Mouse (Mus musculus) kidney, embryonic 14.5 days (tissue): ENCODE measurements around the gene Ube2l3. TPM values are rescaled to one million over a fixed set of nuclear protein-coding genes. Genes with fewer than 3 reads are reported as not detected.

Experiments
- ATAC-seq: fragments of 200-750 bp; cut with Nextera tagmentation; 2 replicates; pipeline ENCODE4 v1.8.0; 2017; ENCODE audit warnings: moderate number of reproducible peaks, mild to moderate bottlenecking, moderate TSS enrichment, moderate library complexity; ENCODE audit not compliant: low FRiP score, low TSS enrichment
- H3K27ac ChIP-seq: fragments of 300-500 bp; sonication (generic); 2 replicates; pipeline ENCODE4 v1.5.1; 2014; ENCODE audit warnings: low read depth, mild to moderate bottlenecking, low read length, moderate library complexity, mixed read lengths
- H3K27me3 ChIP-seq: fragments of 300-500 bp; sonication (generic); 2 replicates; pipeline ENCODE4 v1.6.1; 2014; ENCODE audit warnings: mild to moderate bottlenecking, low read length; ENCODE audit not compliant: control insufficient read depth, insufficient read depth
- H3K36me3 ChIP-seq: fragments of 300-500 bp; sonication (generic); 2 replicates; pipeline ENCODE4 v1.6.1; 2014; ENCODE audit warnings: low read length, mixed read lengths; ENCODE audit not compliant: control insufficient read depth, insufficient read depth
- H3K4me1 ChIP-seq: fragments of 300-500 bp; sonication (generic); 2 replicates; pipeline ENCODE4 v1.6.1; 2014; ENCODE audit warnings: low read length, mixed read lengths; ENCODE audit not compliant: control insufficient read depth, insufficient read depth
- H3K4me2 ChIP-seq: fragments of 300-500 bp; sonication (generic); replicated peaks from 2 replicates; pipeline ENCODE4 v1.6.1; 2014; ENCODE audit warnings: low read depth, mild to moderate bottlenecking, low read length
- H3K4me3 ChIP-seq: fragments of 300-500 bp; sonication (generic); 2 replicates; pipeline ENCODE4 v1.5.1; 2014; ENCODE audit warnings: mild to moderate bottlenecking, low read length
- H3K9ac ChIP-seq: fragments of 300-500 bp; sonication (generic); 2 replicates; pipeline ENCODE4 v1.6.1; 2014; ENCODE audit warnings: low read depth, mild to moderate bottlenecking, low read length, moderate library complexity
- H3K9me3 ChIP-seq: fragments of 300-500 bp; sonication (generic); 2 replicates; pipeline ENCODE4 v1.6.1; 2016; ENCODE audit warnings: low read length; ENCODE audit not compliant: control insufficient read depth
- WGBS: fragments of 180-500 bp; shearing (Covaris S2); extraction: QIAGEN DNeasy Blood & Tissue Kit; methylation state at CpG from one replicate; pipeline ENCODE4 v1.1.7; 2014; 5-methylcytosine and 5-hydroxymethylcytosine counted together
- polyA plus RNA-seq: library from polyadenylated mRNA; unstranded; fragments of >200 nt; fragmentation: Nextera tagmentation; extraction: Ambion mirVana; gene quantifications from 2 replicates; pipeline ENCODE4 v1.2.1, GENCODE M21; 2014

Gene Ube2l3
- 376 and 405 TPM in 2 replicates for polyA plus RNA-seq

- Histone ChIP-seq H3K36me3 (0 out of 2 replicates have a peak, but pooled peaks cover 2% of the 10 kb centered on the region), H3K4me2 (peak within 1 kb of the TSS; percentile 21; the same call in 1 of the 2 replicates), H3K9ac (peak within 1 kb of the TSS; percentile 98), H3K27ac (0 out of 2 replicates have a peak within 1 kb of the TSS, but pooled peaks have one; percentile 13), H3K4me1 (peaks cover 8% of the 10 kb centered on the region), H3K4me3 (peak within 1 kb of the TSS; percentile 87), H3K9me3 (no peaks in the 10 kb centered on the region), H3K27me3 (no peaks in the 10 kb centered on the region; the same call in none of the 2 replicates)
- WGBS: 90% methylated on average over 1 of the region's 1 CpGs
- no peak for ATAC-seq
These were observed at the start of gene Ube2l3 for GRCm38 (mm10) chr16:17202549-17202948. Ube2l3 (minus strand) TSS chr16:17202649.

- Histone ChIP-seq H3K4me1 (peaks cover 35% of the 10 kb centered on the region), H3K9ac (no peak overlapping the region), H3K36me3 (peaks cover 6% of the 10 kb centered on the region; the same call in 1 of the 2 replicates), H3K4me2 (no peak overlapping the region), H3K4me3 (no peak overlapping the region), H3K27me3 (no peaks in the 10 kb centered on the region), H3K9me3 (no peaks in the 10 kb centered on the region), H3K27ac (0 out of 2 replicates have a peak overlapping the region, but pooled peaks have one; percentile 24)
- 62% methylated on average over 3 of the region's 3 CpGs for WGBS
- ATAC-seq: no peak
These were observed 49.1 kb upstream of the Ube2l3 start for GRCm38 (mm10) chr16:17251539-17251938.

- H3K9me3 ChIP-seq: no peaks in the 10 kb centered on the region
- no peaks in the 10 kb centered on the region for H3K36me3 ChIP-seq
- no peak overlapping the region for H3K27ac ChIP-seq
- 43% methylated on average over 6 of the region's 6 CpGs for WGBS
- no peaks in the 10 kb centered on the region for H3K27me3 ChIP-seq
- H3K4me3 ChIP-seq: no peak overlapping the region
- H3K9ac ChIP-seq: no peak overlapping the region
- peaks cover 31% of the 10 kb centered on the region for H3K4me1 ChIP-seq
- no peak overlapping the region; the same call in 1 of the 2 replicates for H3K4me2 ChIP-seq
- no peak for ATAC-seq
These were observed 46.7 kb upstream of the Ube2l3 start for GRCm38 (mm10) chr16:17249135-17249534.

GRCm38 (mm10) chr16:17247727-17248126 lies 45.3 kb upstream of the Ube2l3 start:
- H3K4me1 ChIP-seq: peaks cover 24% of the 10 kb centered on the region
- ATAC-seq: no peak

GRCm38 (mm10) chr16:17244996-17245395 lies 42.5 kb upstream of the Ube2l3 start:
- WGBS: 73% methylated on average over 1 of the region's 1 CpGs
- Histone ChIP-seq H3K36me3 (no peaks in the 10 kb centered on the region), H3K4me2 (no peak overlapping the region), H3K4me1 (peaks cover 18% of the 10 kb centered on the region; the same call in 1 of the 2 replicates), H3K9me3 (no peaks in the 10 kb centered on the region), H3K4me3 (no peak overlapping the region), H3K27me3 (no peaks in the 10 kb centered on the region), H3K27ac (no peak overlapping the region), H3K9ac (no peak overlapping the region)
- ATAC-seq: no peak

More at GRCm38 (mm10) chr16:17247727-17248126, 45.3 kb upstream of the Ube2l3 start:
- 65% methylated on average over 4 of the region's 4 CpGs for WGBS
- Histone ChIP-seq H3K36me3 (no peaks in the 10 kb centered on the region), H3K4me2 (no peak overlapping the region), H3K9me3 (no peaks in the 10 kb centered on the region), H3K9ac (no peak overlapping the region), H3K4me3 (no peak overlapping the region), H3K27ac (no peak overlapping the region), H3K27me3 (no peaks in the 10 kb centered on the region)

GRCm38 (mm10) chr16:17243731-17244130 lies 41.3 kb upstream of the Ube2l3 start:
- WGBS: 57% methylated on average over 1 of the region's 1 CpGs
- no peak for ATAC-seq
- H3K4me1 ChIP-seq: peaks cover 18% of the 10 kb centered on the region; the same call in 1 of the 2 replicates
- H3K27me3 ChIP-seq: no peaks in the 10 kb centered on the region
- H3K27ac ChIP-seq: no peak overlapping the region
- no peaks in the 10 kb centered on the region for H3K9me3 ChIP-seq
- H3K36me3 ChIP-seq: no peaks in the 10 kb centered on the region
- H3K4me3 ChIP-seq: no peak overlapping the region
- no peak overlapping the region for H3K9ac ChIP-seq
- H3K4me2 ChIP-seq: no peak overlapping the region

- WGBS: 83% methylated on average over 2 of the region's 2 CpGs
- H3K27ac ChIP-seq: no peak overlapping the region
- ATAC-seq: no peak
- no peaks in the 10 kb centered on the region for H3K27me3 ChIP-seq
- H3K9me3 ChIP-seq: no peaks in the 10 kb centered on the region
- H3K36me3 ChIP-seq: no peaks in the 10 kb centered on the region
- H3K4me1 ChIP-seq: peaks cover 34% of the 10 kb centered on the region
- no peak overlapping the region for H3K4me2 ChIP-seq
- H3K9ac ChIP-seq: no peak overlapping the region
- H3K4me3 ChIP-seq: no peak overlapping the region
These were observed 37.0 kb upstream of the Ube2l3 start for GRCm38 (mm10) chr16:17239409-17239808.

- no peak overlapping the region for H3K4me2 ChIP-seq
- H3K4me3 ChIP-seq: no peak overlapping the region
- WGBS: 82% methylated on average over 3 of the region's 3 CpGs
- H3K27ac ChIP-seq: no peak overlapping the region
- no peaks in the 10 kb centered on the region for H3K9me3 ChIP-seq
- H3K9ac ChIP-seq: no peak overlapping the region
- no peaks in the 10 kb centered on the region for H3K36me3 ChIP-seq
- H3K4me1 ChIP-seq: peaks cover 29% of the 10 kb centered on the region
- ATAC-seq: no peak
- no peaks in the 10 kb centered on the region for H3K27me3 ChIP-seq
These were observed 35.2 kb upstream of the Ube2l3 start for GRCm38 (mm10) chr16:17237634-17238033.

- Histone ChIP-seq H3K27me3 (no peaks in the 10 kb centered on the region), H3K9me3 (no peaks in the 10 kb centered on the region), H3K4me3 (peak overlapping the region; percentile 87), H3K27ac (no peak overlapping the region), H3K4me2 (peak overlapping the region; percentile 95), H3K4me1 (peaks cover 25% of the 10 kb centered on the region), H3K9ac (peak overlapping the region; percentile 85; the same call in 1 of the 2 replicates), H3K36me3 (no peaks in the 10 kb centered on the region)
- 38% methylated on average over 9 of the region's 9 CpGs for WGBS
- ATAC-seq: no peak
These were observed 32.6 kb upstream of the Ube2l3 start for GRCm38 (mm10) chr16:17234916-17235665.
